Mouse (Mus musculus): ENCODE results near the gene Rnd1.

DNA sequence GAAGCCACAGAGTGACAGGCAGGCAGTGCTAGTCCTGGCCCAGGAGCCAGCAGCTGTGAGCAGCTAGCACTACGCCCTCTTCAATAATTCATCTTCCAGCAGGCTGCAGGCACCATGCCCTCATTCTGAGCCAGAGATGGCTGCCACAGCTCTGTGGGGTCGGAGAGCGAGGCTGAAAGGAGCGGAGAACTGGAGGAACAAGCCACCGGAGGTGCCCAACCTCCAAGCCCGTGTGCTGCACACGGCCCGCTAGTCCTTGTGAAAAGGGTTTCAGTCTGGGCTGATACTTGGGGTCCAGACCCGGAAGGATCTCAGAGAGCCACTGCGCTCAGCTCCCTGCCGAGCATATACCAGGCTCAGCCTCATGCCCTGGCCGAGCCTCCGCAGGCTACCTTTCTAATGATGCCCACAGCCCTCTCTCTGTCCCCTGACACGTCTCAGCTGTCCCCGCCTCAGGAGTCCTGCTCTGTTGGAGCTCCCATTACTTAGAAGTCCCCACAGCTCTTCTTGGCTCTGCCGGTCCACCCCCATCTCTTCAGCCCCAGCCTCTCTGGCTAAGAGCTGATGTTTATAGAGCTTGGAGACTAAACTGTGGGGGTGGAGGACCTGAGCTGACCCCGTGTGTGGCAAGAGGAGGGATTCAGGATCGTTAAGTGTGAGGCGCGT, 48.5 kb downstream of the Rnd1 start:
- no peak for TF ChIP-seq CTCF (IDR thresholded peaks at IDR 0.05; ENCODE audit: low read depth)
- TF ChIP-seq EP300 (IDR thresholded peaks at IDR 0.05; ENCODE audit: low read depth), result no peak

Measured in heart, postnatal 0 days (tissue).